Mouse (Mus musculus): ENCODE data around the gene Lhcgr. TPM values are rescaled to one million over a fixed set of nuclear protein-coding genes. Genes with fewer than 3 reads are reported as not detected.

The Lhcgr gene
- polyA plus RNA-seq, 1 experiment from 2014 or later: 1.5 TPM

DNA sequence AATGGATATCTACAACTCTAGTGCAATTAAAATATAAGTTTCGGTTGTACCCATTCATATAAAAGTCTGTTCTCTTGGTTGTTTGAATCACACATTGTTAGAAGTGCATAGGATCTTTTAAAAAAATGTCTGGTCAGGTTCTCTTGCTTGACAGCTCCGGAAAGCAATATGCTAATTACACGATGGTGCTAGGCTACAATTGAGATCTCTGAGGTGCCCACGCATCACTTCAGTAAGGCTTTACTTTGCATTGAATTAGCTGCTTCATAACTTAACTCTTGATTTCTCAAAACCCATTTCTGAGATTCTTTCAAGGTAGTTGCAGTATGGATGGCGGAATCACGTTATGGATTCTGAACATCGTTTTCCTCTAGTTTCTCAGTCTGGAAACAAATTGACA, 21.7 kb downstream of the Lhcgr start:
- ATAC-seq (ENCODE audit: low FRiP score): no peak
- no peaks in the 10 kb centered on the region for H3K36me3 ChIP-seq
- no peak overlapping the region for H3K4me2 ChIP-seq
- H3K4me3 ChIP-seq (replicated peaks): no peak overlapping the region
- no peak overlapping the region for H3K9ac ChIP-seq (replicated peaks)
- H3K9me3 ChIP-seq (replicated peaks): no peaks in the 10 kb centered on the region
- H3K27me3 ChIP-seq (replicated peaks): no peaks in the 10 kb centered on the region
- WGBS: 83% methylated on average over 7 of the region's 7 CpGs
- H3K4me1 ChIP-seq: peaks cover 30% of the 10 kb centered on the region
- 0 out of 2 replicates have a peak overlapping the region, but pooled peaks have one; percentile 18 for H3K27ac ChIP-seq (replicated peaks)

DNA sequence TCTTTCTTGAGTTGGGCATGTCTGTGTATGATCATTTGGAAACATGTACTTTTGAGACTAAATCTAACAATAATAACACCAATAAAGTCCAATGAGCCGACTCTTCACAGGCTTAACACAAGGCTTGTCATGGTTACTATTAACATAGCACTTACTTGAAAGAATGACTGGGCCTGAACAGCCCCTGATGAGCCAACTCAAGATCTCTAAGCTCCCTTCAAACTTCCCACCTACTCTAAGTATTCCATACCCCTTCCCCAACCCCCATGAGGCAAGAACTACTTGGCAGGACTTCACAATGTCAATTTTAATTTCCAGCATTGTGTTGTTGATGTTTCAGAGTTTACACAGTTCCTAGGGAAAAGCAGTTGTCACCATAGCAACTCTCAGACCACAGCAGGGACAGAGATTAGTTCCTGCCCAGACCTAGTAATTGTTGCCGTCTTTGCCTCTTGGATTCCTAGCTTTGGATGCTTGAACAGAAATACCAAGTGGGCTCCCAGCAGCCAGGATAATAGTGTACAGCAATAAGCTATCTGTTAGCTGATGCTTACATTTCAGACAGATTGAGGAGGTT, 22.4 kb downstream of the Lhcgr start:
- Histone ChIP-seq H3K27ac (replicated peaks) (peak overlapping the region; percentile 33; the same call in 1 of the 2 replicates), H3K4me2 (no peak overlapping the region), H3K9me3 (replicated peaks) (no peaks in the 10 kb centered on the region), H3K27me3 (replicated peaks) (no peaks in the 10 kb centered on the region), H3K36me3 (no peaks in the 10 kb centered on the region), H3K4me1 (peaks cover 27% of the 10 kb centered on the region), H3K4me3 (replicated peaks) (no peak overlapping the region), H3K9ac (replicated peaks) (no peak overlapping the region)
- 46% methylated on average over 2 of the region's 2 CpGs for WGBS
- ATAC-seq (ENCODE audit: low FRiP score): no peak

DNA sequence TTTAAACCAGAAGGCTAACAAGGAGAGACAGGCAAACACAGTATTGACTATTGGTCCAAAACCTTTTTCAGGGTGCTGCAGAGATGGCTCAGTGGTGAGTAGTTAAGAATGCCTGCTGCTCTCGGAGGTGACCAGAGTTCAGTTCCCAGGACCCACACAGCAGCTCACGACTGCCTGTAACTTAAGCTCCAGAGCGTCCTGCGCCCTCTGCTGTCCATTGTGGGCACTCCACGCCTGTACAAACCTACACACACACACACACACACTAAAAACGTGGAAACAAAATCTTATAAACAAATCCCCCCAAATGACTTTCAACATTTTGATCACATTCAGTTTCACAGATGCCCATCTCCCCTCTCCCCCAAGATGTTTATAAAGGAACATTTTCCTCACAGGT, 24.9 kb downstream of the Lhcgr start:
- no peak overlapping the region for H3K4me2 ChIP-seq
- H3K9me3 ChIP-seq (replicated peaks): no peaks in the 10 kb centered on the region
- no peak overlapping the region for H3K27ac ChIP-seq (replicated peaks)
- ATAC-seq (ENCODE audit: low FRiP score): no peak
- H3K4me3 ChIP-seq (replicated peaks): no peak overlapping the region
- H3K4me1 ChIP-seq: peaks cover 14% of the 10 kb centered on the region
- H3K9ac ChIP-seq (replicated peaks): no peak overlapping the region
- H3K36me3 ChIP-seq: no peaks in the 10 kb centered on the region
- 91% methylated on average over 6 of the region's 6 CpGs for WGBS
- no peaks in the 10 kb centered on the region for H3K27me3 ChIP-seq (replicated peaks)

DNA sequence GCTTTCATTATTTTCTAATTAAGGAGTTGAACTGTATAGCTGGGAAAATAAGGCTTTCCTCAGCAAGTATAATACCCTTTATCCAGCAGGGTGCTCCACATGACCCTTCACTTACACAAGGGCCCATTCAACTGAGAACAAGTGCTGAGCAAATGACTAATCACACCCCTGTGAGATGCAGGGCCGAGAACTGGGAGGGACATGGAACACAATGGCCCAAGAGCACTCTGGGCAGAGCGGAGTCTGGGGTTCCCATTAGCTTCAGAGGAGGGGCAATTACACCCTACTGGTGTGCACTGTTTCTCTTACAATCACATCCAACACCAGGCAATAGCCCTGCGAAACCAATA, 27.7 kb downstream of the Lhcgr start:
- no peak overlapping the region for H3K9ac ChIP-seq (replicated peaks)
- no peaks in the 10 kb centered on the region for H3K27me3 ChIP-seq (replicated peaks)
- peaks cover 4% of the 10 kb centered on the region; the same call in 1 of the 2 replicates for H3K4me1 ChIP-seq
- H3K4me2 ChIP-seq: no peak overlapping the region
- no peaks in the 10 kb centered on the region for H3K9me3 ChIP-seq (replicated peaks)
- peak; percentile 76 for ATAC-seq (ENCODE audit: low FRiP score)
- no peak overlapping the region for H3K27ac ChIP-seq (replicated peaks)
- 33% methylated on average over 3 of the region's 3 CpGs for WGBS
- no peaks in the 10 kb centered on the region for H3K36me3 ChIP-seq
- H3K4me3 ChIP-seq (replicated peaks): no peak overlapping the region

DNA sequence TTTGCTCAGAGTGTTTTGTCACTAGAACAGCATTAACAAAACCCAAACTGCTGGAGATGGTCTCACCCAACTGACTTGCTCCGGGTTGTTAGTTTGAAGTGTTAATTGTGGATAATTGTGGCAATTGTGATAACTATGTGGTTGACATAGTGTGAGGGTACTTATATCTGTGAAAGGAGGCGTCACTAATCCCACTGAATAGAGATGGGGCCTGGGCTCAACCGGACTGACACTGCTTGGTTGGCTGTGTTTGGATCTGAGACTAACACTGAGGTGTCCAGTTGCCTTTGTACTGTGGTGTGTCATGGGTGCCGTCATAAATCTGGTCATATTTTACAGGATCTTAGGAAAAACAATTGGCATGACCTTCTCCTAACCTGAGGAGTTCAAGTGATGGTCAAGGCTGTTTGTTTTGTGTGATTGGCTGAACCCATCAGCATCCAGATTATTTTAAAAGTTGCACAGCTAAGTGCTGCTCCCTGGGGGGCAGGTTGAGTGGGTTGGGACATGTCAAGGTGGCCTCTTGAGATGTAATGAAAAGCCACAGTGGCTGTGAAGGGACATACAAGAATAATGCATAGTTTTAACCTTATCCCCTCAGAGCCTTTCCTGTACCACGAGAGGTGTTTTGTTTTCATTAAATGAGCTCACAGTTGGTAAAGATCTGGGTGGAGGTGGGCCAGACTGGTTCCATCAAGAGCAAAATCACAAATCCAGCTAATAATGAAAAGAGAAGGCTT, 28.2 kb downstream of the Lhcgr start:
- Histone ChIP-seq H3K4me1 (peaks cover 6% of the 10 kb centered on the region), H3K36me3 (no peaks in the 10 kb centered on the region), H3K27ac (replicated peaks) (no peak overlapping the region), H3K27me3 (replicated peaks) (no peaks in the 10 kb centered on the region), H3K4me3 (replicated peaks) (no peak overlapping the region), H3K4me2 (no peak overlapping the region), H3K9me3 (replicated peaks) (no peaks in the 10 kb centered on the region), H3K9ac (replicated peaks) (no peak overlapping the region)
- ATAC-seq (ENCODE audit: low FRiP score): peak; percentile 43
- WGBS: 18% methylated on average over 5 of the region's 5 CpGs

DNA sequence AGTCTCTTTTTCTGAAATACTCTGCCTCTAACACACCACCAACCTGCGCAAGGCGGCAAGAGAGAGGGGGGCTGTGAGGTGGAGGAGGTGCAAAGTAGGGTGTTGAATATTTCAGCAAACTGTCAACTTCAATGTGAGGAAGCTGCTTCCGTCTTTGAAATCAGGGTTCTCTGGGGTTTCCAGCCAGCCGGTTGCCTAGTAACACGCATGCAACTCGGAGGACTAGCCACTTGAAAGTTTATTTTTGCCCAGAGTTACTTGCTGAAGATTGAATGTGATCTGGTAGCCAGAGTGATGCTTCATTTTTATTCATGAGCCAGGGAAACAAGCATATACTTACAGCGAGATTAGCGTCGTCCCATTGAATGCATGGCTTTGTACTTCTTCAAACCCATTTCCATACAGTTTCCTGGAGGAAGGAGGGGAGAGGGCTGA, 33.8 kb downstream of the Lhcgr start:
- Histone ChIP-seq H3K27ac (replicated peaks) (peak overlapping the region; percentile 48; the same call in 1 of the 2 replicates), H3K4me1 (peaks cover 35% of the 10 kb centered on the region)

DNA sequence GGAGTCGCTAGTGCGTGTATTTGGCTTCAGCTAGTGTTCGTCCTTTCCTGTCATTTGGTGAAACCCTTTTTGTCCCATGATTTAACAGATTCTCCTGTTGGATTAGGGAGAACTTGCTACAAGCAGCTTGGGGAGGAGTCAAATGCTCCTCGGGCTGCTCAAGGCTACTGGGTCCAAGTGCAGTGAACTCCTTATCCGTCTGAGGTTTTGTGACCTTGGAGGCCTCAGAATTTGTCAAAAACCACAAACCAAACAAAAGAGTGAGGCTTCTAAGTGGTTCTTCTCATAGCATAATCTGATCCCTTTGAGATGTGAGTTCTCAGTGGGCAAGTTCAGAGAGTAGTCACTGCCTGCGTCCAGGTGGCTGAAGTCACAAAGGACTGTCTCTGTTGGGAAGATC, 36.0 kb downstream of the Lhcgr start:
- Histone ChIP-seq H3K9me3 (replicated peaks) (no peaks in the 10 kb centered on the region), H3K9ac (replicated peaks) (no peak overlapping the region), H3K27me3 (replicated peaks) (no peaks in the 10 kb centered on the region), H3K4me1 (peaks cover 44% of the 10 kb centered on the region), H3K4me2 (no peak overlapping the region), H3K27ac (replicated peaks) (no peak overlapping the region), H3K36me3 (no peaks in the 10 kb centered on the region), H3K4me3 (replicated peaks) (no peak overlapping the region)
- WGBS: 79% methylated on average over 6 of the region's 6 CpGs
- ATAC-seq (ENCODE audit: low FRiP score): no peak

More for the DNA sequence above, 33.8 kb downstream of the Lhcgr start:
- Histone ChIP-seq H3K4me3 (replicated peaks) (no peak overlapping the region), H3K9me3 (replicated peaks) (no peaks in the 10 kb centered on the region), H3K36me3 (no peaks in the 10 kb centered on the region), H3K27me3 (replicated peaks) (no peaks in the 10 kb centered on the region), H3K4me2 (peak overlapping the region; percentile 15; the same call in 1 of the 2 replicates), H3K9ac (replicated peaks) (no peak overlapping the region)
- ATAC-seq (ENCODE audit: low FRiP score): peak; percentile 32; the same call in 1 of the 2 replicates
- 11% methylated on average over 9 of the region's 9 CpGs for WGBS

DNA sequence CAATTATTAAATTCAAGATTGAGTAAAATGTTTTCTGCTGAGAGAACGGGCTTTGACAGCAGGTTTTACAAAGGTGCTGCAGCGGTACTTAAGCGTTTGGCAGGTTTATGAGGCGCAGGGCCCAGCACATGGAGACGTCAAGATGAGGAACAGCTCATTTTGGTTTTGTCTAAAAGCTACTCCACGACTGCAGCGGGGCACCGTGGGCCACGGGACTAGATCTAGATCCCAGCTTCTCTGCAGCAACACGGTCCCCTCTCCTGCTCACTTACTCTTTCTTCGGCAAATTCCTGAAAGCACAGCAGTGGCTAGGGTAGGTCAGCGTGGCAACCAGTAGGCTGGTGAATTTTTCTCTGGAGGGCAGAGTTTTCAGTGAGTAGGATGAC, 38.3 kb downstream of the Lhcgr start:
- ATAC-seq (ENCODE audit: low FRiP score): peak; percentile 14
- H3K4me2 ChIP-seq: peak overlapping the region; percentile 40

DNA sequence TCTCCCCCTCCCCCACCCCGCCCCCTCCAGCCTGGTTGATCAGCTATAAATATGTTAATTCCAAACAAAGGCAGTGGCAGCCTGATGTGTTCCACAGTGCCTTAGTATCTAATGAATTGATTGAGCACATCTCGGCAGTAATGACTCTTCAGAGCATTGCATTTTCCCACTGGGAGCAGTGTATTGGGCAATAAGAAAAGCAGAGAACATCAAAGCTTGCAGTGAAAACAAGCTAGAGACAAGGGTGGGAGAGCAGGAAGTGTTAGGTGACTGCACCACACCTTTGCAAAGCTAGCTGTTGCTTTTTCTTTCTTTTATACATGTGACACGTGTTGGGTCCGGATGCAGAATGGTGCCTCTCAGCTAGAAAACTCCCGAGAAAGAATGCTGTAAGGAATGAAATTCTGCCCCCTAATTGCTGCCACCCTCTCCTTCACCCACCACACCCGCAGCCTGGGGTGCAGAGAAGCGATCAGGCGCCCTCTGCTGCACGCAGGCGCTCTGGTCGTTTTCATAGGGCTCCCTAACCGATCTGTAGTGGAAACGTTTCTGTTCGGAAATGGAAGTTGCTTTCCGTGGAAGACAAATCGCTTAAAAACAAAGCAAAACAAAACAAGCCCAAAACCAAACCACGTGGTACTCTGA, 38.8 kb downstream of the Lhcgr start:
- peak; percentile 85 for ATAC-seq (ENCODE audit: low FRiP score)
- H3K9ac ChIP-seq (replicated peaks): 0 out of 2 replicates have a peak overlapping the region, but pooled peaks have one; percentile 17
- no peaks in the 10 kb centered on the region for H3K9me3 ChIP-seq (replicated peaks)
- 3% methylated on average over 17 of the region's 17 CpGs for WGBS
- H3K4me1 ChIP-seq: peaks cover 44% of the 10 kb centered on the region
- no peak overlapping the region for H3K4me3 ChIP-seq (replicated peaks)
- peak overlapping the region; percentile 40 for H3K4me2 ChIP-seq
- H3K27ac ChIP-seq (replicated peaks): peak overlapping the region; percentile 70
- H3K27me3 ChIP-seq (replicated peaks): no peaks in the 10 kb centered on the region
- H3K36me3 ChIP-seq: no peaks in the 10 kb centered on the region

More for the DNA sequence above, 38.3 kb downstream of the Lhcgr start:
- Histone ChIP-seq H3K4me3 (replicated peaks) (no peak overlapping the region), H3K27ac (replicated peaks) (peak overlapping the region; percentile 70), H3K27me3 (replicated peaks) (no peaks in the 10 kb centered on the region), H3K4me1 (peaks cover 49% of the 10 kb centered on the region), H3K9me3 (replicated peaks) (no peaks in the 10 kb centered on the region), H3K9ac (replicated peaks) (peak overlapping the region; percentile 17; the same call in 1 of the 2 replicates), H3K36me3 (no peaks in the 10 kb centered on the region)
- WGBS: 19% methylated on average over 12 of the region's 12 CpGs

DNA sequence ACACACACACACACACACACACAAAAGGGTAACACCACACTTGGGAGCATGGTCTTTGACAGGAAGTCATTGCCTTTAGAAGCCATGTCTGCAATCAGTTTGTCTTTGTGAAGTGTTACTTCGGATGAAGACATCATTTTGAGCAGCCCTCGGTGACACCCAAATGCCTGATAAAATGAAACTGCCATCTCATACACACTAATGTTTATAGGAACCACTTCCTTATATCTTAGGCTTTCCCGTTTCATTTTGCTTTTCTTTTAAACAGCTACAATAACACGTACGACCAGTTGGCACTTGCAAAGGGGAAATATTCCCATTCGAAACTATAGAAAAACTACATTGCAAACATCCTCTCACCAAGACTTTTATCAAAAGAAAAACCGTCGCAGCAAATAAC, 42.1 kb downstream of the Lhcgr start:
- no peak overlapping the region for H3K4me2 ChIP-seq
- H3K9me3 ChIP-seq (replicated peaks): no peaks in the 10 kb centered on the region
- no peaks in the 10 kb centered on the region for H3K27me3 ChIP-seq (replicated peaks)
- H3K4me1 ChIP-seq: peaks cover 32% of the 10 kb centered on the region
- no peak overlapping the region for H3K9ac ChIP-seq (replicated peaks)
- ATAC-seq (ENCODE audit: low FRiP score): no peak
- H3K4me3 ChIP-seq (replicated peaks): no peak overlapping the region
- 55% methylated on average over 8 of the region's 8 CpGs for WGBS
- H3K27ac ChIP-seq (replicated peaks): no peak overlapping the region
- no peaks in the 10 kb centered on the region for H3K36me3 ChIP-seq

DNA sequence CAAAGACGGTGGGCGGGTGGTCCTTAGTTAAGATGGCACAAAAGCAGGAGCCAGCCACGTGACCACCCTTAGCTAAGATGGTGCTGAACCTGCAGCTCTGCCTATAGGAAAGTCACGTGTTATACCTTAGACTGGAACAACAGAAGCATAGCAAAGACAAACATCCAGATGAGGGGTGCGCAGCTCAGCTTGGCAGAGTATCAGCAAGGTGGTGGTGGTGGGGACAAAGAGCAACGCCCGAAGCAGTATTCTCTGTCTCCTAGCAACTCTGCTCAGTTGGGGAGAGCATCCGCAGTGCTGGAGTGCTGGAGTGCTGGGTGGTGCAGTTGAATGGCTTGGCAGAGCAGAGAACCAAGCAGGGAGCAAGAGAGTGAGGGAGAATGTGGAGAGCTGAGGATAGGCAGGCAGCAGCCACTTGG, 85.5 kb downstream of the Lhcgr start:
- Histone ChIP-seq H3K27ac (replicated peaks) (no peak overlapping the region), H3K36me3 (no peaks in the 10 kb centered on the region), H3K9ac (replicated peaks) (no peak overlapping the region), H3K4me1 (0 out of 2 replicates have a peak, but pooled peaks cover 14% of the 10 kb centered on the region), H3K4me3 (replicated peaks) (no peak overlapping the region), H3K4me2 (no peak overlapping the region), H3K27me3 (replicated peaks) (no peaks in the 10 kb centered on the region), H3K9me3 (replicated peaks) (no peaks in the 10 kb centered on the region)
- 23% methylated on average over 8 of the region's 8 CpGs for WGBS
- ATAC-seq (ENCODE audit: low FRiP score): no peak

DNA sequence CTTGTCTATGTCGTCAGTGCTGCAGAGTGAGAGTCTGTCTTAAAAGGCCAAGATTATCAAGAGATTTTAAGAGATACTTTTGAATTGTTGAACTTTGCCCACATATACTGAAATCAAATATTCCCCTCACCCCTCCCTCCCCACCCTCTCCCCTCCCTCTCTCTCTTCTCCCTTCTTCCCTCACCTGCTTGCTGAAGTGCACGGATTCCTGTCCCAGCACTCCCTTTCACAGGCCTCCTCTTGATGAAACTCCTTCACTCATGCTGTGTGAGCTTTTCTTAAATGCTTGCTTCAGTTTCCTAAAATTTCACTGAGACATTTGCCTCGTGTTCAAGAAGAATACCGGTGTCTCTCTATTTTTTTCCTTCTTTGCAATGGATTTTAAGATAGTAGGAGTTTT, 88.7 kb downstream of the Lhcgr start:
- Histone ChIP-seq H3K4me1 (0 out of 2 replicates have a peak, but pooled peaks cover 14% of the 10 kb centered on the region), H3K9ac (replicated peaks) (no peak overlapping the region), H3K4me3 (replicated peaks) (no peak overlapping the region), H3K9me3 (replicated peaks) (no peaks in the 10 kb centered on the region), H3K27me3 (replicated peaks) (no peaks in the 10 kb centered on the region), H3K4me2 (no peak overlapping the region), H3K36me3 (no peaks in the 10 kb centered on the region), H3K27ac (replicated peaks) (no peak overlapping the region)
- no peak for ATAC-seq (ENCODE audit: low FRiP score)
- WGBS: 44% methylated on average over 4 of the region's 4 CpGs

All from neural tube, embryonic 15.5 days (tissue).